Mouse (Mus musculus): ENCODE measurements around the gene Cfap61. TPM values are rescaled to one million over a fixed set of nuclear protein-coding genes. Genes with fewer than 3 reads are reported as not detected.
A peak's percentile ranks its signal among the peaks of the same experiment; 100 is the strongest.
"Not testable (repeated sequence)": the region's sequence is repeated elsewhere in the genome, so short reads cannot be mapped to it uniquely, and the experiment has no call there.

Cfap61 gene
- polyA plus RNA-seq, 1 experiment = 2.2 TPM

GRCm38 (mm10) chr2:145901861-145902260 lies 32.7 kb upstream of the Cfap61 start, which contains the start of gene Naa20:
Gene Naa20, plus strand, starts transcription at chr2:145902099.
- TF ChIP-seq POLR2A (IDR thresholded peaks at IDR 0.05; ENCODE audit: extremely low read depth, insufficient read depth, low read length) (no peak), CTCF (IDR thresholded peaks at IDR 0.05; ENCODE audit: extremely low read depth, insufficient read depth, low read length) (no peak)
- Histone ChIP-seq H3K4me3 (ENCODE audit: insufficient read depth, low read length) (peak within 1 kb of the TSS; percentile 75), H3K4me1 (ENCODE audit: control insufficient read depth, insufficient read depth, low read length) (peaks cover 11% of the 10 kb centered on the region; the same call in 1 of the 2 replicates), H3K27ac (ENCODE audit: insufficient read depth, low read length) (no peak within 1 kb of the TSS)

- H3K27ac ChIP-seq (ENCODE audit: insufficient read depth, low read length) = peak overlapping the region; percentile 84
- TF ChIP-seq CTCF (IDR thresholded peaks at IDR 0.05; ENCODE audit: extremely low read depth, insufficient read depth, low read length) (peak; percentile 51), POLR2A (IDR thresholded peaks at IDR 0.05; ENCODE audit: extremely low read depth, insufficient read depth, low read length) (peak; percentile 68; the same call in 1 of the 2 replicates)
- H3K4me3 ChIP-seq (ENCODE audit: insufficient read depth, low read length) = peak overlapping the region; percentile 75
- peaks cover 11% of the 10 kb centered on the region; the same call in 1 of the 2 replicates for H3K4me1 ChIP-seq (ENCODE audit: control insufficient read depth, insufficient read depth, low read length)
Observed at GRCm38 (mm10) chr2:145903061-145903901, 31.3 kb upstream of the Cfap61 start.

DNA sequence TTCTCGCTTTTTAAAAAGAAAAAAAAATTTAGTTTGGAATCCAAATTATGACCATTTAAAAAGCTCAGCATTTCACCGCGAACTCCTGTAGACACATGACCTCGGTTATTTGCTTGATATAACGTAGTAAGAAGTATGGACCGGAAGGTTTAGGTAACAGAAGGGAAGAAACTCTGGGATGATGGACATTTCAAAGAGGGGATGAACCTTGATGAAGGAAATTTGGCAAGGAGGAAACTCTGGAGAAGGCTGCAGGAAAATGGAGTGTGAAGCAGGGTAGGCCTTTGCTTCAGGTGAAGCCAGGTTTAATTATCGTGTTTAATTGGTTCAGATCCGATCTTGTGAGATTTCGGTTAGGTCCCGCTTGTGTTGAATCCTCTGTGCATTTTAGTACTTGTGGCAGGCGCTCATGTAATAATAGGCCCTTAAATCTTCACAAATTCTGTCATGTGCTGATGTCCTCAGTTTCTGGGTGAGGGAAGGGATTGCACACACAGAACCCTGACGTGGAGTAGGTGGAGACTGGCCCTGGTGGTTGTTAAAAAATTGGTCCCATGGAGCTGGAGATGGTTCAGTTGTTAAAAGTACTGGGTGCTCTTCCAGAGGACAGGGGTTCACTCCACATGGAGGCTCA lies 30.5 kb upstream of the Cfap61 start:
- peak overlapping the region; percentile 75 for H3K4me3 ChIP-seq (ENCODE audit: insufficient read depth, low read length)
- no peak overlapping the region for H3K27ac ChIP-seq (ENCODE audit: insufficient read depth, low read length)
- TF ChIP-seq CTCF (IDR thresholded peaks at IDR 0.05; ENCODE audit: extremely low read depth, insufficient read depth, low read length) (no peak), POLR2A (IDR thresholded peaks at IDR 0.05; ENCODE audit: extremely low read depth, insufficient read depth, low read length) (no peak)
- peaks cover 11% of the 10 kb centered on the region; the same call in 1 of the 2 replicates for H3K4me1 ChIP-seq (ENCODE audit: control insufficient read depth, insufficient read depth, low read length)

GRCm38 (mm10) chr2:145905156-145905555 lies 29.4 kb upstream of the Cfap61 start:
- H3K4me3 ChIP-seq (ENCODE audit: insufficient read depth, low read length) = no peak overlapping the region
- peaks cover 11% of the 10 kb centered on the region; the same call in 1 of the 2 replicates for H3K4me1 ChIP-seq (ENCODE audit: control insufficient read depth, insufficient read depth, low read length)
- no peak overlapping the region for H3K27ac ChIP-seq (ENCODE audit: insufficient read depth, low read length)
- TF ChIP-seq CTCF (IDR thresholded peaks at IDR 0.05; ENCODE audit: extremely low read depth, insufficient read depth, low read length) (no peak), POLR2A (IDR thresholded peaks at IDR 0.05; ENCODE audit: extremely low read depth, insufficient read depth, low read length) (no peak)

DNA sequence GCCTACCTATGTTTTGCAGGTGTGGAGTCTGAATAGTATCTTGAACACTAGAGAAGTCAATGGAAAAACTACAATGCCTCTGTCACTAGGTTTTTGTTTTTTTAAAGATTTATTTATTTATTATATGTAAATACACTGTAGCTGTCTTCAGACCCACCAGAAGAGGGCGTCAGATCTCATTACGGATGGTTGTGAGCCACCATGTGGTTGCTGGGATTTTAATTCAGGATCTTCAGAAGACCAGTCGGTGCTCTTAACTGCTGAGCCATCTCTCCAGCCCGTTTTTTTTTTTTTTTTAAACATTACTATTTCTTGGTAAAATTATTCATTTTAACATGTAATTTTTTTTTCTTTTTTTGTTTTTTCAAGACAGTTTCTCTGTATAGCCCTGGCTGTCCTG lies 28.7 kb upstream of the Cfap61 start:
- not testable (repeated sequence) for H3K4me3 ChIP-seq (ENCODE audit: insufficient read depth, low read length); H3K27ac ChIP-seq (ENCODE audit: insufficient read depth, low read length)
- peaks cover 11% of the 10 kb centered on the region; the same call in 1 of the 2 replicates for H3K4me1 ChIP-seq (ENCODE audit: control insufficient read depth, insufficient read depth, low read length)

- Histone ChIP-seq H3K4me1 (ENCODE audit: control insufficient read depth, insufficient read depth, low read length) (no peaks in the 10 kb centered on the region; the same call in 1 of the 2 replicates), H3K4me3 (ENCODE audit: insufficient read depth, low read length) (no peak overlapping the region), H3K27ac (ENCODE audit: insufficient read depth, low read length) (no peak overlapping the region)
- TF ChIP-seq POLR2A (IDR thresholded peaks at IDR 0.05; ENCODE audit: extremely low read depth, insufficient read depth, low read length) (no peak), CTCF (IDR thresholded peaks at IDR 0.05; ENCODE audit: extremely low read depth, insufficient read depth, low read length) (no peak)
Observed at GRCm38 (mm10) chr2:145920941-145921650, 13.5 kb upstream of the Cfap61 start.

- H3K27ac ChIP-seq (ENCODE audit: insufficient read depth, low read length) = no peak overlapping the region
- no peak overlapping the region for H3K4me3 ChIP-seq (ENCODE audit: insufficient read depth, low read length)
- peaks cover 1% of the 10 kb centered on the region; the same call in 1 of the 2 replicates for H3K4me1 ChIP-seq (ENCODE audit: control insufficient read depth, insufficient read depth, low read length)
- TF ChIP-seq CTCF (IDR thresholded peaks at IDR 0.05; ENCODE audit: extremely low read depth, insufficient read depth, low read length) = no peak
- no peak for TF ChIP-seq POLR2A (IDR thresholded peaks at IDR 0.05; ENCODE audit: extremely low read depth, insufficient read depth, low read length)
Observed at GRCm38 (mm10) chr2:145936975-145937374, 2.4 kb downstream of the Cfap61 start.

DNA sequence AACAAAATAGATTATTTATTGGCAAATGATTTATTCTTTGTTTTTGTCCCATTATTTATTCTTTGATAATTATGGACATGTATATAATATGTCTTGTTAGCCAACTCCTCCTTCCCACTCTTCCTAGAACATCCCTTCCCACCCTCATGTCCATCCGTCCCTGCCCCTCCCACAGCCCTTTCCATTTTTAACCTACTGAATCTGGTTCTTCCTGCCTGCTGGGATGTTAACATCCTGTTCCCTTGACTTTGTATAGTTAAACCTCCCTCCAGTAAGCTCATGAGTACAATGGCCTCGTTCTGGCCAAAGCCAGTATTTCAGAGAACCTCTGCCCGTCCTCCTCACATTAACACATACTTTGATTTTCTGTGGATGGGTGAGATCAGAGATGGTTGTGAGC lies 6.8 kb downstream of the Cfap61 start:
- TF ChIP-seq CTCF (IDR thresholded peaks at IDR 0.05; ENCODE audit: extremely low read depth, insufficient read depth, low read length) = no peak
- no peak for TF ChIP-seq POLR2A (IDR thresholded peaks at IDR 0.05; ENCODE audit: extremely low read depth, insufficient read depth, low read length)

GRCm38 (mm10) chr2:145944286-145944685 lies 9.7 kb downstream of the Cfap61 start:
- Histone ChIP-seq H3K27ac (ENCODE audit: insufficient read depth, low read length) (no peak overlapping the region), H3K4me3 (ENCODE audit: insufficient read depth, low read length) (no peak overlapping the region), H3K4me1 (ENCODE audit: control insufficient read depth, insufficient read depth, low read length) (no peaks in the 10 kb centered on the region)
- TF ChIP-seq CTCF (IDR thresholded peaks at IDR 0.05; ENCODE audit: extremely low read depth, insufficient read depth, low read length) (no peak), POLR2A (IDR thresholded peaks at IDR 0.05; ENCODE audit: extremely low read depth, insufficient read depth, low read length) (no peak)

More for the DNA sequence above, 6.8 kb downstream of the Cfap61 start:
- H3K4me1 ChIP-seq (ENCODE audit: control insufficient read depth, insufficient read depth, low read length) = no peaks in the 10 kb centered on the region
- no peak overlapping the region for H3K27ac ChIP-seq (ENCODE audit: insufficient read depth, low read length)
- H3K4me3 ChIP-seq (ENCODE audit: insufficient read depth, low read length) = no peak overlapping the region
